Mouse (Mus musculus): ENCODE results near the gene Rnf212b. TPM values are rescaled to one million over a fixed set of nuclear protein-coding genes. Genes with fewer than 3 reads are reported as not detected.

Rnf212b gene
- polyA plus RNA-seq, 1 experiment from 2014 or later: not detected

DNA sequence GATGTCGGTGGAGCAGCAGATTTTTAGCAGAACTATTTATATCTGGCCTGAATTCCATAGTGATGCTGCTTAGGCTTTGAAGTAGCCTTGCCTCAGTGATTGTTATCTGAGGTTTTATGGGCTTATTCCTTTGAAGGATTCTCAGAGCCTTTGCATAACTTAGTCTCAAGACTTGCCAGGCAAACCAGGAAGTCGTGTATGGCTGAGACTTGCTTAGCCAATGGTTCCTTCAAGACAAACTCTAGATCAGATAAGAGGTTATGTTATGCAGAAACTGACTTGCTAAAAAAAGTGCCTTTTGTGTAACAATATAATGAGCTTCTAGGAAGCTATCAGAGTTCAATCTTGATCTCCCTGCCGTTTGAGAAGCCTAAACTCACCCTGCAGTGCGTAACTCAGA, 11.5 kb upstream of the Rnf212b start:
- Histone ChIP-seq H3K4me1 (no peaks in the 10 kb centered on the region), H3K27ac (replicated peaks) (no peak overlapping the region), H3K4me3 (no peak overlapping the region), H3K36me3 (no peaks in the 10 kb centered on the region), H3K9ac (replicated peaks) (no peak overlapping the region), H3K9me3 (no peaks in the 10 kb centered on the region), H3K4me2 (replicated peaks) (no peak overlapping the region), H3K27me3 (no peaks in the 10 kb centered on the region)
- ATAC-seq (replicated peaks): no peak
- 90% methylated on average over 4 of the region's 4 CpGs for WGBS

DNA sequence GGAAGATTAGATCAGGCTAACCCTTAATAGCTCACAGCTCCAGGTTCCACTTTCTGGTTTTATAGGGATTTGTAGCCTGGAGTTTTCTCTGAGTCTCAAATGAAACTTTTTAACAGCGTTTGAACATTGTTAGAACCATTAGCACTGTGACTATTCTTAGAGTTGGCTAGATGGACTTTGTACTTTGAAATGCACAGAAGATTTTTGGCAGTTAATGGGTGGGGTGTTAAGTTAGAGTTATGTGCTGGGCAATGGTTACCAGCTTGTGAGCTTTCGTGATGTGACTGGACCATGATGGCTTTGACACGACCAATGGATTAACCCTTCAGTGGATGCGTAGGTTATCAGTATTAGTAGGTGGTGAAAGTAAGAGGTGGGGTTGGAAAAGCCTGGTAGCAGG, 7.8 kb upstream of the Rnf212b start:
- Histone ChIP-seq H3K4me2 (replicated peaks) (no peak overlapping the region), H3K36me3 (no peaks in the 10 kb centered on the region), H3K27me3 (no peaks in the 10 kb centered on the region), H3K4me3 (no peak overlapping the region), H3K9ac (replicated peaks) (no peak overlapping the region), H3K4me1 (no peaks in the 10 kb centered on the region), H3K9me3 (no peaks in the 10 kb centered on the region), H3K27ac (replicated peaks) (no peak overlapping the region)
- no peak for ATAC-seq (replicated peaks)
- WGBS: 85% methylated on average over 4 of the region's 4 CpGs

DNA sequence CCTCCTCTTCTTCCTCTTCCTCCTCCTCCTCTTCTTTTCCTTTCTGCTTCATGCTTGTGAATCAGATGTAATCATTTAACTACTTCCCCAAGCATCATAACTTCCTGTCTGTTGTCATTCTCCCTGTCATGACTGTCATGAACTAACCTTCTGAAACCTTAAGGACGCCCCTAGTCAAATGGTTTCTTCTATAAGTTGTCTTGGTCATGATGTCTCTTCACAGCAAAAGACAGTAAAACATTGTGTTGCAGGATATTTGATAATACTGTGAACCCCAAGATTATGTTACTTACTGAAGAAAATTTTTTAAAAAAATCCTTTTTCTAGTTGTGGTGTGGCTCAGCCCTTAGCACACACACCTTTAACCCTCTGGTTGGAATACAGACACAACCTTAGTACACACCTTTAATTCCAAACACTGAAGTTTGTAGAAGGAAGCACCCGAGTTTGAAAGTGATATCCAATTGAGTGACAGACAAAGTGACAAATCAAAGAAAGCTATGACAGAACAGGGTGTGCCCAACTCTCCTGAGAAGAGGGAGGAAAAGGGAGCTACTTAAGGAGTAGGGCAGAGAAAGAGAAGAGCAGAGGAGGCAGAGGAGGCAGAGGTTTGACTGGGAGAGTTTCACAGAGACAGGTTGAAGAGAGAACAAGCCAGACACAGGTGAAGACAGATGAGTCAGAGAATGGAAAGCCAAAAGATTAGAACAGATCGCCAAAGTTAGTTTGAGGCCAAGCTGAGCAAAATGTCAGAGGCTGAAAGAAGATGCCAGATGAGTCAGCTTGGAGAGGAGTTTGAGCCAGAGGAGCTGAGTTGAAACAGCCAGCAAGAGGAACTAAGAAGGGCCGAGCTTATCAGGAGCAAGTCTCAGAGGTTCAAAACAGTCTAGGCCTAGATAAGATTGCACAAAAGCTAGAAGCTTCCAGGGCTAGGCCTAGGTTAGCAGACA, 4.9 kb upstream of the Rnf212b start:
- no peaks in the 10 kb centered on the region for H3K4me1 ChIP-seq
- H3K9me3 ChIP-seq: no peaks in the 10 kb centered on the region
- H3K4me2 ChIP-seq (replicated peaks): no peak overlapping the region
- H3K27me3 ChIP-seq: no peaks in the 10 kb centered on the region
- no peaks in the 10 kb centered on the region for H3K36me3 ChIP-seq
- H3K4me3 ChIP-seq: no peak overlapping the region
- ATAC-seq (replicated peaks): no peak
- 78% methylated on average over 4 of the region's 4 CpGs for WGBS
- no peak overlapping the region for H3K9ac ChIP-seq (replicated peaks)
- no peak overlapping the region for H3K27ac ChIP-seq (replicated peaks)

DNA sequence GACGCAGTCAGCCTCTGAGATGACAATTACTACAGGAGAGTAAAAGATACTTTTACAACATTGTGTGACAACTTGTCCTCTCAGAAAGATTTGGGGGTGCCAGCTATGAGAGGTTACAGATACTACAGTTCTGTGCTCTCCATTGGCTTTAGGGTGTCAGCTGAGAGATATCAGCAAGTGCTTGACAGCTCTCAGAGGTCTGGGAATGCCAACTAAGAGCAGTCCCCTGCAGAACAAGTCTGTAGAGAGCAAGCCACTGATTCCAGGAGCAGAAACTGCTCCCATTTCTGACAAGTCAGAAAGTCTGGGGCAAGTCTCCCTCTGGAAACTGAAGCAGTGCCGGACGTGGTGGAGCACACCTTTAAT, 4.3 kb upstream of the Rnf212b start:
- WGBS: 95% methylated on average over 3 of the region's 3 CpGs
- no peaks in the 10 kb centered on the region for H3K9me3 ChIP-seq
- H3K27me3 ChIP-seq: no peaks in the 10 kb centered on the region
- ATAC-seq (replicated peaks): no peak
- H3K4me1 ChIP-seq: no peaks in the 10 kb centered on the region
- H3K9ac ChIP-seq (replicated peaks): no peak overlapping the region
- no peaks in the 10 kb centered on the region for H3K36me3 ChIP-seq
- no peak overlapping the region for H3K4me3 ChIP-seq
- H3K27ac ChIP-seq (replicated peaks): no peak overlapping the region
- H3K4me2 ChIP-seq (replicated peaks): no peak overlapping the region

DNA sequence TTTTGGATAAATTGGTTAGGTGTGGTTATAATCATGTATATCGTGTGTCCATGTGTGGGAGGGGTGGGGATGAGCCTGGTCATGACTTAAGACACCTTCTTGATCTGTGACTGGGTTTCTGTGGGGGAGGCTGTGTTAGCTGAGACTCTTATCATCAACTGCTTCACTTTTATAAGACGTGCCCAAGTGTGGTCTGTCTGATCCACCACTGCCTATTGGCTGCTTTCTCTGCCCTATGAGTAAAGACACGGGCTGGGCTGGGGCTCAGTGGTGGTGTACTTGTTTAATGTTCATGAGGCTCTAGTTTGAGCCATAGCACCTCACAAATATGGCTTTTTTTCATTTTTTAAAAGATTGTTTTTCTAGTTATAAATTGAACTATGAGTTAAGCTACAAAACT, 1.8 kb downstream of the Rnf212b start:
- Histone ChIP-seq H3K4me1 (no peaks in the 10 kb centered on the region), H3K36me3 (no peaks in the 10 kb centered on the region), H3K4me3 (no peak overlapping the region), H3K9ac (replicated peaks) (no peak overlapping the region), H3K4me2 (replicated peaks) (no peak overlapping the region), H3K27ac (replicated peaks) (no peak overlapping the region), H3K9me3 (no peaks in the 10 kb centered on the region), H3K27me3 (no peaks in the 10 kb centered on the region)
- no peak for ATAC-seq (replicated peaks)
- 72% methylated on average over 3 of the region's 3 CpGs for WGBS

DNA sequence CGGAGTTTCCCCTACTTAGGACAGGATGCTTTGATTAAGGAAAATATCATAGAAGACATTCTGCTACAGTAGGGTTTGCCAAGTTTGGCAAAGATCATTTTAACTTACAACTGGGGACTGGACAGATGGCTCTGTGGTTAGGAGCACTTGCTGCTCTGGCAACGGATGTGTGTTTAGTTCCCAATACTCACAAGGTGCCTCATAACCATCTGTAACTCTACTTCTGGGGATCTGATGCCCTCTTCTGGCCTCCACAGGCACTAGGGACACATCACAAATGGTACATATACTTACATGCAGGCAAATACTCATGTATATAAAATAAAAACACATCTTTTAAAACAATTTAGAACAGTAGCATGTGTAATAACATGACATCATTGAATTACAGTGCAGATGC, 3.9 kb downstream of the Rnf212b start:
- Histone ChIP-seq H3K4me1 (no peaks in the 10 kb centered on the region), H3K9me3 (no peaks in the 10 kb centered on the region), H3K27me3 (no peaks in the 10 kb centered on the region), H3K36me3 (no peaks in the 10 kb centered on the region), H3K27ac (replicated peaks) (no peak overlapping the region), H3K4me2 (replicated peaks) (no peak overlapping the region), H3K9ac (replicated peaks) (no peak overlapping the region), H3K4me3 (no peak overlapping the region)
- WGBS: 41% methylated on average over 2 of the region's 2 CpGs
- peak; percentile 58; the same call in 1 of the 2 replicates for ATAC-seq (replicated peaks)

DNA sequence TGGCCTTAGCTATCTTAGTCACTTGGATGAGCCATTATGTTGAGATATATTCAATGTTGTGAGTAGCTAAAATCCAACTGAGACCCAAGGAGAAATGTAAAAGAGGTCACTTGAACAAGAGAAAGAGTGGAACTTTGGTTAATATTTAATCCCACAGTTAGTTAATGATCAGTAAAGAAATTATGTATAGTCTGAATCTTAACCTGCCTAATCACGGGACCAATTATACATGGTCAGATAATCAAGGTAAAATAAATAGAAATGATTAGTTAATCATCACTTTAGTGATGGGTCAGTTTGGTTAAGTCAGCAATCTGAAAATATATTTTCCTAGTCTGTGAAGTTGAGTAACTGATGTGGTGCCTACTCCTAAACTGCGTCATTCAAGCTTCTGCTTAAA, 8.4 kb downstream of the Rnf212b start:
- ATAC-seq (replicated peaks): no peak
- Histone ChIP-seq H3K4me2 (replicated peaks) (no peak overlapping the region), H3K27me3 (no peaks in the 10 kb centered on the region), H3K9me3 (no peaks in the 10 kb centered on the region), H3K4me1 (no peaks in the 10 kb centered on the region), H3K36me3 (no peaks in the 10 kb centered on the region), H3K9ac (replicated peaks) (no peak overlapping the region), H3K27ac (replicated peaks) (no peak overlapping the region), H3K4me3 (no peak overlapping the region)
- WGBS: 92% methylated on average over 2 of the region's 2 CpGs

DNA sequence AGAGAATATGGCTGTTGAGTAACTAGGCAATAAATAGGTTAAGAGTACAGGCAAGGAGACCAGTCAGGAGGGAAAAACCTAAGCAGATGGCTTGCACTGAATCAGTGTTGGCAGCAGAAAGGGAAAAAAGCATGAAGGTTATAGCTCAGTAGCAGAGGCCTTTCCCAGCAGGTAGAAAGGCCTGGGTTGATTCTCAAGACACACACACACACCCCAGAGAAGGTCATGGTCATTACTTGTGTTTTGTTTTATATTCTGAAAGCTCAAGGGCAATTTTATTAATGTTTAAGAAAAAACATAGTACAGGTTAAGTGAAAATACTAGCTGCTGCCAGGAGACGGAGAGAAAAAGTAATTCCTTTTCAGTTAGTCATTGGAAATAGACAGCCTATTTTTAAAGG, 9.8 kb downstream of the Rnf212b start:
- H3K4me1 ChIP-seq: no peaks in the 10 kb centered on the region
- no peak overlapping the region for H3K27ac ChIP-seq (replicated peaks)
- ATAC-seq (replicated peaks): no peak
- H3K36me3 ChIP-seq: no peaks in the 10 kb centered on the region
- H3K4me2 ChIP-seq (replicated peaks): no peak overlapping the region
- H3K9ac ChIP-seq (replicated peaks): no peak overlapping the region
- H3K9me3 ChIP-seq: no peaks in the 10 kb centered on the region
- WGBS: 88% methylated on average over 1 of the region's 1 CpGs
- H3K27me3 ChIP-seq: no peaks in the 10 kb centered on the region
- no peak overlapping the region for H3K4me3 ChIP-seq

DNA sequence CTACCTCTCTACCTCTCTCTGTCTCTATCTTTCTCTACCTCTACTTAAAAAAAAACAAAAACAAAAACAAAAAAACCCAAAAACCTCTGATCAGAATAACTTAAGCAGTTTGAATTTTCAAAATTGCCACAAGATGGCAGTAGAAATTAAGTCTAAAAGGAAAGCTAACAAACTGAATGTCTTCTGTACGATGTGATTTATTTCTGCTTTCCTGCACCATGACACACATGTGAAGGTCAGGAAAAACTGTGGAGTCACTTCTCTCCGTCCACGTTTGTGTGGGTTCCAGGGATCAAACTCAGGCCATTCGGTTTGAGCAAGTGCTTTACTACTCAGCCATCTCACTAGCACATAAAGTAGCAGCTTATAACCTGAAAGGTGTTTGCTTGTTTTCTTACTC, 29.5 kb downstream of the Rnf212b start:
- Histone ChIP-seq H3K9me3 (no peaks in the 10 kb centered on the region), H3K36me3 (no peaks in the 10 kb centered on the region), H3K4me2 (replicated peaks) (no peak overlapping the region), H3K27ac (replicated peaks) (no peak overlapping the region), H3K9ac (replicated peaks) (no peak overlapping the region), H3K4me3 (no peak overlapping the region), H3K27me3 (no peaks in the 10 kb centered on the region), H3K4me1 (no peaks in the 10 kb centered on the region)
- 7% methylated on average over 4 of the region's 4 CpGs for WGBS
- ATAC-seq (replicated peaks): 0 out of 2 replicates have a peak, but pooled peaks have one; percentile 6

DNA sequence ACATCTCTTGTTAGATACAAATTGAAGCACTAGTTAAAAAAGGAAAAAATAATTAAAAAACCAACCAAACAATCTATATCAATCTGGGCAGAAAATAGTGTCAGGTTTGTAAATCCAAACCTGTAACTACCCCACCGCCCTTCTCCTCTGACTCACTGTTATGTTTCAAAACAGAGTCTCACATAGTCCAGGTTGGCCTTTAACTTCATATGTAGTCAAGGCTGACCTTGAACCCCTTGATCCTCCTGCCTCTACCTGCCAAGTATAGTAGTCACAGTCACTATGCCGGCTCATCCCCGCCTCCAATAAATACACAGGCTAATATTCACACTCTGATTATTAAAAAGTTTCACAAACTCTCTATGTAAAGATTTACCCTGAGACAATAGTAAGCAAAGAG, 41.8 kb downstream of the Rnf212b start:
- Histone ChIP-seq H3K36me3 (peaks cover 18% of the 10 kb centered on the region; the same call in 1 of the 2 replicates), H3K4me3 (no peak overlapping the region), H3K4me1 (no peaks in the 10 kb centered on the region), H3K27me3 (no peaks in the 10 kb centered on the region), H3K4me2 (replicated peaks) (no peak overlapping the region), H3K9ac (replicated peaks) (no peak overlapping the region), H3K9me3 (no peaks in the 10 kb centered on the region), H3K27ac (replicated peaks) (no peak overlapping the region)
- ATAC-seq (replicated peaks): no peak
- WGBS: 94% methylated on average over 3 of the region's 3 CpGs

DNA sequence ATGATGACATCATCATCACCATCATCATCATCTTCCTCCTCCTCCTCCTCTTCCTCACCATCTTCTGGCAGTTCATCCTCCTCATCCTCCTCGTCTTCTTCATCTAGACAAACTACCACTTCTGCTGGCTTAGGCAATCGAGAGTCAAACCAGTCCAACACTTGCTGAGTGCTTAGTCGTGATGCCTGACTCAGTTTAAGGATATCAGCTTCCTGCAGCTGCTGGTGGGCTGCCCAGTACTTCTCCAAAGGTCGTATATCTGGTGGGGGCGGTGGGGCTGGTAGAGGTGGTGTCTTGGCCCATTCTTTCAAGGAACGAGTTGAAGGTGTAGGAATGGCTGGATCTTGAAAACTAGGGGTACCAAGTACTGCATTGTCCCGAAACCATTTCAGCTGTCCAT, 42.8 kb downstream of the Rnf212b start:
- no peak for ATAC-seq (replicated peaks)

DNA sequence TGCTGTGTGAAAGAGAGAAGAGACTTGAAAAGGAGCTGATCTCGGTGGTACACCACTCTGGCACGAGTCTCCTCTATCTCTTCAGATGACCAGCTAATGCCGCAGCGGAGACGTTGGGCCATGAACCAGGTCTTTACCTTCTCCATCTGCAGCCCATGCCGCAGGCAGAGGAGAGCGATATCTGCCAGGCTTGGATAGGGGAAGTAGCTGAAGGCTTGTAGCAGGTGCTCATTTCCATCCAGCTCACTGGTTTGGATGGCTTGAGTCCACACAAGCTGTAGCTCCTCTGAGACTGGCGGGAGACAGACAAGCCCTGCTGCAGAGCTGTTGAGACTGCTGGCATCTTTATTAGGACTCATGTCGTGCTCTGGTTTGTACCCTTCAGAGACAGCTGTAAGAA, 44.0 kb downstream of the Rnf212b start:
- H3K4me1 ChIP-seq: 0 out of 2 replicates have a peak, but pooled peaks cover under 1% of the 10 kb centered on the region
- no peak overlapping the region for H3K9ac ChIP-seq (replicated peaks)
- H3K27me3 ChIP-seq: no peaks in the 10 kb centered on the region
- H3K4me3 ChIP-seq: no peak overlapping the region
- no peak for ATAC-seq (replicated peaks)
- no peaks in the 10 kb centered on the region for H3K9me3 ChIP-seq
- H3K36me3 ChIP-seq: peaks cover 18% of the 10 kb centered on the region; the same call in 1 of the 2 replicates
- H3K27ac ChIP-seq (replicated peaks): no peak overlapping the region
- no peak overlapping the region for H3K4me2 ChIP-seq (replicated peaks)
- WGBS: 92% methylated on average over 9 of the region's 9 CpGs

More for the DNA sequence above, 42.8 kb downstream of the Rnf212b start:
- no peaks in the 10 kb centered on the region for H3K27me3 ChIP-seq
- no peak overlapping the region for H3K27ac ChIP-seq (replicated peaks)
- no peaks in the 10 kb centered on the region for H3K9me3 ChIP-seq
- H3K4me1 ChIP-seq: no peaks in the 10 kb centered on the region
- peaks cover 18% of the 10 kb centered on the region; the same call in 1 of the 2 replicates for H3K36me3 ChIP-seq
- 92% methylated on average over 7 of the region's 7 CpGs for WGBS
- H3K4me3 ChIP-seq: no peak overlapping the region
- no peak overlapping the region for H3K9ac ChIP-seq (replicated peaks)
- H3K4me2 ChIP-seq (replicated peaks): no peak overlapping the region

DNA sequence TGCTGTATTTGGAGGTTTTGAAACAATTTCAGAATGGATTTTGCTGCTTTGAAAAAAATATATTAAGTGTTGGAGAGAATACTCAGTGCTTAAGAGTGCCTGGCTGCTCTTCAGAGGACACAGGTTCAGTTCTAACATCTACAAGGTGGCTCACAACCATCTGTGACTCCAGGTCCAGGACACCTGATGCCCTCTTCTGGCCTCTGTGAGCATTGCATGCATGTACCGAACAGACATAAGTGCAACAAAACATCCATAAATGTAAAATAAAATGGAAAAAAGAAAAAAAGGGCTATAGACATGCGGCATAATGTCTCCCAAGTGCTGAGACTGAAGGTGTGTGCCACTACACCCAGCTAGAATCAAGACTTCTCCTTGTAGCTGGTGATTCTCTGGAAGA, 46.6 kb downstream of the Rnf212b start:
- Histone ChIP-seq H3K4me1 (peaks cover 12% of the 10 kb centered on the region), H3K27me3 (no peaks in the 10 kb centered on the region), H3K36me3 (peaks cover 16% of the 10 kb centered on the region; the same call in 1 of the 2 replicates), H3K9me3 (no peaks in the 10 kb centered on the region), H3K4me3 (no peak overlapping the region), H3K27ac (replicated peaks) (no peak overlapping the region), H3K9ac (replicated peaks) (no peak overlapping the region), H3K4me2 (replicated peaks) (no peak overlapping the region)
- 51% methylated on average over 2 of the region's 2 CpGs for WGBS
- no peak for ATAC-seq (replicated peaks)

Measured in forebrain, embryonic 15.5 days (tissue).